Mouse (Mus musculus) heart, embryonic 16.5 days (tissue): ENCODE measurements around the gene Defa34. TPM values are rescaled to one million over a fixed set of nuclear protein-coding genes. Genes with fewer than 3 reads are reported as not detected.
"Not testable (repeated sequence)": the region's sequence is repeated elsewhere in the genome, so short reads cannot be mapped to it uniquely, and the experiment has no call there.

Experiments used
- ATAC-seq: fragments of 200-750 bp; cut with Nextera tagmentation; replicated peaks from 2 replicates; pipeline ENCODE4 v1.8.0; 2017; ENCODE audit warnings: moderate number of reproducible peaks; ENCODE audit not compliant: insufficient read depth, low FRiP score; ENCODE audit errors: extremely low read depth
- H3K27ac ChIP-seq: fragments of 300-500 bp; sonication (generic); 2 replicates; pipeline ENCODE4 v1.5.1; 2014; ENCODE audit warnings: mild to moderate bottlenecking, low read length, control low read depth, moderate library complexity
- H3K27me3 ChIP-seq: fragments of 300-500 bp; sonication (generic); 2 replicates; pipeline ENCODE4 v1.6.1; 2014; ENCODE audit warnings: low read length, mixed read lengths; ENCODE audit not compliant: control insufficient read depth, insufficient read depth
- H3K36me3 ChIP-seq: fragments of 300-500 bp; sonication (generic); 2 replicates; pipeline ENCODE4 v1.6.1; 2014; ENCODE audit not compliant: control insufficient read depth, insufficient read depth
- H3K4me1 ChIP-seq: fragments of 300-500 bp; sonication (generic); 2 replicates; pipeline ENCODE4 v1.6.1; 2014; ENCODE audit warnings: low read length, mixed read lengths; ENCODE audit not compliant: control insufficient read depth, insufficient read depth
- H3K4me2 ChIP-seq: fragments of 300-500 bp; sonication (generic); 2 replicates; pipeline ENCODE4 v1.6.1; 2014; ENCODE audit warnings: low read depth, mild to moderate bottlenecking, control low read depth, low read length
- H3K4me3 ChIP-seq: fragments of 300-500 bp; sonication (generic); 2 replicates; pipeline ENCODE4 v1.5.1; 2014; ENCODE audit warnings: mild to moderate bottlenecking, control low read depth, low read length
- H3K9ac ChIP-seq: fragments of 300-500 bp; sonication (generic); 2 replicates; pipeline ENCODE4 v1.6.1; 2014; ENCODE audit warnings: low read length, control low read depth
- H3K9me3 ChIP-seq: fragments of 300-500 bp; sonication (generic); replicated peaks from 2 replicates; pipeline ENCODE4 v1.6.1; 2016; ENCODE audit warnings: low read length; ENCODE audit not compliant: control insufficient read depth
- WGBS: fragments of 180-500 bp; shearing (Covaris S2); extraction: QIAGEN DNeasy Blood & Tissue Kit; methylation state at CpG from one replicate; pipeline ENCODE4 v1.1.7; 2014; 5-methylcytosine and 5-hydroxymethylcytosine counted together
- polyA plus RNA-seq: library from polyadenylated mRNA; unstranded; fragments of >200 nt; fragmentation: Nextera tagmentation; extraction: Ambion mirVana; gene quantifications from 2 replicates; pipeline ENCODE4 v1.2.1, GENCODE M21; 2015

Gene Defa34
- polyA plus RNA-seq: not detected in 2 replicates

GRCm38 (mm10) chr8:21665497-21665896 lies at the start of gene Defa34:
Gene Defa34 (plus strand): TSS chr8:21665797.
- not testable (repeated sequence) for ATAC-seq, H3K36me3 ChIP-seq, H3K9me3 ChIP-seq, H3K4me1 ChIP-seq, H3K27ac ChIP-seq, H3K27me3 ChIP-seq, H3K4me3 ChIP-seq, H3K4me2 ChIP-seq, H3K9ac ChIP-seq
- 40% methylated on average over 1 of the region's 1 CpGs for WGBS

DNA sequence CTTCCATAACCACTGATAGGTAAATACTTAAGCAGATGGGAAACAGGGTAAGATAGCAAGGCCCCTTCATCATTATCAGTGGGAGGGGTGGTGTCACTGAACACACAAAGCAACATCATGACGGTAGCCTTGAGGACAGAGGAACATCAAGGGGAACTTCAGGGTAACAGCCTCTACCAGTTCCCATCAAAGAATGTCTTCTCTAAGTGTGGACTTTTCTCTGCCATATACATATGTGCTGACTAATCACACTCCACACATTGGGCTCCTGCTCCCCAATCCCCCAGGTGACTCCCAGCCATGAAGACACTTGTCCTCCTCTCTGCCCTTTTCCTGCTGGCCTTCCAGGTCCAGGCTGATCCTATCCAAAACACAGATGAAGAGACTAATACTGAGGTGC lies 47.7 kb upstream of the Defa34 start, which contains the start of gene Defa26:
Defa26 (plus strand) TSS at position 301 of the 400 bp plus-strand sequence.
- not testable (repeated sequence) for H3K4me3 ChIP-seq, H3K4me2 ChIP-seq, H3K27me3 ChIP-seq, H3K36me3 ChIP-seq, H3K4me1 ChIP-seq, H3K27ac ChIP-seq, ATAC-seq, H3K9ac ChIP-seq, H3K9me3 ChIP-seq
- no CpG with 5 or more reads among the region's 1 CpGs for WGBS

- H3K4me1 ChIP-seq, H3K36me3 ChIP-seq, H3K4me3 ChIP-seq, H3K27ac ChIP-seq, H3K9ac ChIP-seq, H3K9me3 ChIP-seq, H3K27me3 ChIP-seq, ATAC-seq, H3K4me2 ChIP-seq: not testable (repeated sequence)
- WGBS: no CpG with 5 or more reads among the region's 2 CpGs
Measured at GRCm38 (mm10) chr8:21655480-21655879, 10.1 kb upstream of the Defa34 start, which contains the start of gene Defa17. Gene Defa17 (plus strand): TSS chr8:21655780.

DNA sequence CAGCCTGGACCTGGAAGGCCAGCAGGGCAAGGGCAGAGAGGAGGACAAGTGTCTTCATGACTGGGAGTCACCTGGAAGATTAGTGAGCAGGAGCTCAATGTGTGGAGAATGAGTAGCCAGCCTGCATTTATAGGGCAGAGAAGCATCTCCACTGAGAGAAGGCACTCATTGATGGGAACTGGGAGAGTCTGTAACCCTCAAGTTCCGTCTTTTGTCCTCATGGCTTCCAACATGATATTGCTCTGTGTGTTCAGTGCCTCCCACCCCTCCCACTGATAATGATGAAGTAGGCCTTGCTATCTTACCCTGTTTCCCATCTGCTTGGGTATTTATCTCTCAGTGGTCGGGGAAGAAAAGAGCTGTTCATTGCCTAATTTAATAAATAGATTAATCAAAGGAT lies 37.9 kb downstream of the Defa34 start, which contains the start of gene AY761184:
AY761184 (minus strand) TSS at position 101 of the 400 bp plus-strand sequence.
- not testable (repeated sequence) for H3K9me3 ChIP-seq, H3K4me1 ChIP-seq, H3K4me2 ChIP-seq, H3K4me3 ChIP-seq, ATAC-seq, H3K27ac ChIP-seq, H3K36me3 ChIP-seq, H3K9ac ChIP-seq, H3K27me3 ChIP-seq
- WGBS: 50% methylated on average over 2 of the region's 2 CpGs

Other genes starting within 250 kb of the Defa34 start
- gene Defa36, start 238.4 kb upstream of the Defa34 start, polyA plus RNA-seq: 0.50 TPM in 1 of 2 replicates, not detected in the other
- gene Gm7849, start 209.2 kb upstream of the Defa34 start, polyA plus RNA-seq: 0.76 TPM in 1 of 2 replicates, not detected in the other
- 1.7 TPM in 1 of 2 replicates, not detected in the other for gene Defa20, start 156.5 kb upstream of the Defa34 start, polyA plus RNA-seq
- gene Defa32, start 136.8 kb upstream of the Defa34 start, polyA plus RNA-seq: 1.0 TPM in 1 of 2 replicates, not detected in the other
- gene Defa37, start 100.4 kb upstream of the Defa34 start, polyA plus RNA-seq: not detected in 2 replicates
- gene Defa28, start 82.8 kb upstream of the Defa34 start, polyA plus RNA-seq: not detected in 2 replicates
- gene Gm7861, start 71.3 kb upstream of the Defa34 start, polyA plus RNA-seq: not detected in 2 replicates
- not detected in 2 replicates for gene Defa26, start 47.6 kb upstream of the Defa34 start, polyA plus RNA-seq
- 0.98 TPM in 1 of 2 replicates, not detected in the other for gene Defa17, start 10.0 kb upstream of the Defa34 start, polyA plus RNA-seq
- gene AY761184, start 37.8 kb downstream of the Defa34 start, polyA plus RNA-seq: not detected in 2 replicates
- 1.9 TPM in 1 of 2 replicates, not detected in the other for gene Defa24, start 68.7 kb downstream of the Defa34 start, polyA plus RNA-seq
- not detected in 2 replicates for gene Defb50, start 157.7 kb downstream of the Defa34 start, polyA plus RNA-seq
- gene Defb2, start 174.1 kb downstream of the Defa34 start, polyA plus RNA-seq: not detected in 2 replicates
- not detected in 2 replicates for gene Defb10, start 193.1 kb downstream of the Defa34 start, polyA plus RNA-seq
- not detected in 2 replicates for gene Defb9, start 219.6 kb downstream of the Defa34 start, polyA plus RNA-seq
- gene Defb11, start 240.6 kb downstream of the Defa34 start, polyA plus RNA-seq: not detected in 2 replicates